Mouse (Mus musculus) heart, postnatal 0 days (tissue): ENCODE results near the gene Elane.

Source experiments
- CTCF ChIP-seq: IDR thresholded peaks from 2 replicates; pipeline ENCODE4 v1.5.1; 2016; ENCODE audit warnings: antibody characterized with exemption, control low read depth, low read depth
- EP300 ChIP-seq: IDR thresholded peaks from 2 replicates; pipeline ENCODE4 v1.6.1; 2016; ENCODE audit warnings: antibody characterized with exemption, low read depth

DNA sequence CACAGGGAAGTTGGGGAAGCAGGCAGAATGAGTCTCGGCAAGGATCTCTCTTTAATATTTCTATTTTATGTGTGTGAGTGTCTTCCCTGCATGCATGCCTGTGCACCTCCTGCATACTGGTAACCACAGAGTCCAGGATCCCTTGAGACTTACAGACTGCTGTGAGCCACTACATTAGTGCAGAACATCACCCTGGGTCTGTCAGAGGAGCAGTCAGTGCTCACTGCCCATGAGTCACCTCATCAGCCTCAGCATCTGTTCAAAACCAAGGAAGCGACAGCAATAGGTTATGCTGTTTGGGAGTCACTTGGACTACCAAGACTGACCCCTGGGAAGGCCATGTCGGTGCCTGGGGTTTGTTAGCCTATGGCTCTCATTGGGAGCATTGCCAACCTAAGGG lies 43.7 kb upstream of the Elane start:
- no peak for TF ChIP-seq CTCF
- TF ChIP-seq EP300: no peak
